Mouse (Mus musculus): Measurements from ENCODE around the gene Zfp426.

Gene Zfp426

GRCm38 (mm10) chr9:20492527-20493233 is at the start of gene Zfp426:
Gene Zfp426, minus strand, starts transcription at chr9:20492746.
- peak; percentile 87 for DNase-seq

- no peak for DNase-seq
Measured at GRCm38 (mm10) chr9:20536598-20536997, 44.1 kb upstream of the Zfp426 start.

- DNase-seq, result no peak
Measured at GRCm38 (mm10) chr9:20534326-20534926, 41.9 kb upstream of the Zfp426 start.

- DNase-seq, result peak; percentile 94
Measured at GRCm38 (mm10) chr9:20521306-20521957, 28.9 kb upstream of the Zfp426 start, which contains the start of gene Zfp266. Gene Zfp266, minus strand, starts transcription at chr9:20521417.

GRCm38 (mm10) chr9:20520531-20521210 is 28.1 kb upstream of the Zfp426 start:
- no peak for DNase-seq

GRCm38 (mm10) chr9:20519949-20520348 is 27.4 kb upstream of the Zfp426 start:
- DNase-seq, result no peak

GRCm38 (mm10) chr9:20518708-20519107 is 26.2 kb upstream of the Zfp426 start:
- no peak for DNase-seq

GRCm38 (mm10) chr9:20517727-20518126 is 25.2 kb upstream of the Zfp426 start:
- no peak for DNase-seq

GRCm38 (mm10) chr9:20514016-20514415 is 21.5 kb upstream of the Zfp426 start:
- DNase-seq, result peak; percentile 36

GRCm38 (mm10) chr9:20512714-20513113 is 20.2 kb upstream of the Zfp426 start:
- no peak for DNase-seq

- no peak for DNase-seq
Measured at GRCm38 (mm10) chr9:20511645-20512044, 19.1 kb upstream of the Zfp426 start.

GRCm38 (mm10) chr9:20510346-20510745 is 17.8 kb upstream of the Zfp426 start:
- no peak for DNase-seq

- no peak for DNase-seq
Measured at GRCm38 (mm10) chr9:20509676-20510075, 17.1 kb upstream of the Zfp426 start.

GRCm38 (mm10) chr9:20504801-20505200 is 12.3 kb upstream of the Zfp426 start:
- DNase-seq, result no peak

GRCm38 (mm10) chr9:20493281-20493680 is 735 bp upstream of the Zfp426 start:
- DNase-seq, result no peak

GRCm38 (mm10) chr9:20491858-20492526 is 554 bp downstream of the Zfp426 start:
- no peak for DNase-seq

GRCm38 (mm10) chr9:20489536-20489935 is 3.0 kb downstream of the Zfp426 start:
- no peak for DNase-seq

GRCm38 (mm10) chr9:20479396-20479795 is 13.2 kb downstream of the Zfp426 start:
- DNase-seq, result no peak

GRCm38 (mm10) chr9:20476632-20477031 is 15.9 kb downstream of the Zfp426 start:
- no peak for DNase-seq

- DNase-seq, result peak; percentile 79
Measured at GRCm38 (mm10) chr9:20466761-20467442, 25.6 kb downstream of the Zfp426 start.

- peak; percentile 76 for DNase-seq
Measured at GRCm38 (mm10) chr9:20459377-20460317, 32.9 kb downstream of the Zfp426 start, which contains the start of gene Zfp26. Gene Zfp26, minus strand, starts transcription at chr9:20460162.
